Mouse (Mus musculus) CH12.LX (cell line): ENCODE results near the gene Dnmt3l. TPM values are rescaled to one million over a fixed set of nuclear protein-coding genes. Genes with fewer than 3 reads are reported as not detected.
A peak's percentile ranks its signal among the peaks of the same experiment; 100 is the strongest.

Source experiments
- DNase-seq: peaks from one replicate; pipeline ENCODE4 v3.0.0-alpha.2; 2013; ENCODE audit errors: extremely low read depth
- H3K27ac ChIP-seq: 2 replicates; pipeline ENCODE4 v1.5.1; 2012; ENCODE audit warnings: low read depth, mild to moderate bottlenecking, control low read depth, moderate library complexity; ENCODE audit not compliant: insufficient read depth
- H3K27me3 ChIP-seq: replicated peaks from 2 replicates; pipeline ENCODE3; 2012; ENCODE audit warnings: inconsistent platforms
- H3K36me3 ChIP-seq, 2 experiments: replicated peaks in 1 of 2; 2 replicates each; pipeline versions ENCODE3 to v1.6.1; 2012; ENCODE audit warnings: inconsistent platforms in 1 of 2, low read length in 1 of 2, mild to moderate bottlenecking in 1 of 2, mixed read lengths in 1 of 2, moderate library complexity in 1 of 2; ENCODE audit not compliant: control insufficient read depth in 1 of 2, insufficient read depth in 1 of 2
- H3K4me1 ChIP-seq, 2 experiments: 2 replicates each; pipeline ENCODE4 v1.6.1; 2012; ENCODE audit warnings: inconsistent platforms in 1 of 2, moderate library complexity in 1 of 2; ENCODE audit not compliant: insufficient read depth in 2 of 2, control insufficient read depth in 1 of 2
- H3K4me2 ChIP-seq: 2 replicates; pipeline ENCODE4 v1.6.1; 2012; ENCODE audit warnings: low read depth, mild to moderate bottlenecking, control low read depth; ENCODE audit not compliant: poor library complexity, insufficient read depth, severe bottlenecking
- H3K4me3 ChIP-seq, 3 experiments: fragments of 150-350 bp in 1 of 3; sonication (generic) in 1 of 3; replicated peaks in 1 of 3; 2 replicates each; pipeline versions ENCODE3 to v1.5.1; 2011 to 2012; ENCODE audit warnings: low read depth in 2 of 3, low read length in 2 of 3, mild to moderate bottlenecking in 2 of 3, moderate library complexity in 2 of 3, control low read depth in 1 of 3, improper control_type of control experiment in 1 of 3, inconsistent platforms in 1 of 3, mixed read lengths in 1 of 3; ENCODE audit not compliant: poor library complexity in 1 of 3
- H3K79me2 ChIP-seq: replicated peaks from 2 replicates; pipeline ENCODE4 v1.6.1; 2012; ENCODE audit warnings: mild to moderate bottlenecking, moderate library complexity; ENCODE audit not compliant: control insufficient read depth, poor library complexity, insufficient read depth, severe bottlenecking; ENCODE audit errors: extremely low read depth
- H3K9ac ChIP-seq: 2 replicates; pipeline ENCODE4 v1.6.1; 2012; ENCODE audit warnings: low read depth, mild to moderate bottlenecking, control low read depth, moderate library complexity; ENCODE audit not compliant: insufficient read depth
- H3K9me3 ChIP-seq: replicated peaks from 2 replicates; pipeline ENCODE3; 2012; ENCODE audit warnings: low read length, inconsistent platforms, mixed read lengths
- BHLHE40 ChIP-seq: IDR thresholded peaks from 2 replicates; pipeline ENCODE4 v1.6.1; 2011; ENCODE audit warnings: mild to moderate bottlenecking, low read depth, low read length, improper control_type of control experiment
- CHD2 ChIP-seq: IDR thresholded peaks from 2 replicates; pipeline ENCODE4 v1.6.1; 2011; ENCODE audit warnings: low read length, improper control_type of control experiment
- EP300 ChIP-seq: IDR thresholded peaks from 2 replicates; pipeline ENCODE4 v1.6.1; 2011; ENCODE audit warnings: low read length, improper control_type of control experiment
- ETS1 ChIP-seq: conservative IDR thresholded peaks from 2 replicates; pipeline ENCODE4 v1.6.1; 2012; ENCODE audit warnings: low read depth, mild to moderate bottlenecking, inconsistent platforms, low read length, improper control_type of control experiment, moderate library complexity
- HCFC1 ChIP-seq: IDR thresholded peaks from 2 replicates; pipeline ENCODE4 v1.6.1; 2012; ENCODE audit warnings: low read depth, mild to moderate bottlenecking, inconsistent platforms, low read length, improper control_type of control experiment
- IRF4 ChIP-seq: IDR thresholded peaks from 2 replicates; pipeline ENCODE4 v1.6.1; 2014; ENCODE audit warnings: low read depth, mild to moderate bottlenecking, inconsistent platforms, low read length, improper control_type of control experiment
- JUND ChIP-seq: conservative IDR thresholded peaks from 2 replicates; pipeline ENCODE4 v1.6.1; 2011; ENCODE audit warnings: low read depth, low read length, improper control_type of control experiment
- KAT2A ChIP-seq: IDR thresholded peaks from 2 replicates; pipeline ENCODE4 v1.6.1; 2012; ENCODE audit warnings: low read length, improper control_type of control experiment, inconsistent platforms; ENCODE audit not compliant: insufficient replicate concordance
- MAFK ChIP-seq: IDR thresholded peaks from 2 replicates; pipeline ENCODE4 v1.6.1; 2011; ENCODE audit warnings: low read length, improper control_type of control experiment; ENCODE audit not compliant: insufficient replicate concordance
- MAZ ChIP-seq: IDR thresholded peaks from 2 replicates; pipeline ENCODE4 v1.6.1; 2012; ENCODE audit warnings: low read depth, mild to moderate bottlenecking, inconsistent platforms, low read length, improper control_type of control experiment, moderate library complexity
- MEF2A ChIP-seq: IDR thresholded peaks from 2 replicates; pipeline ENCODE4 v1.6.1; 2014; ENCODE audit warnings: low read depth, mild to moderate bottlenecking, inconsistent platforms, low read length, improper control_type of control experiment, borderline replicate concordance
- MXI1 ChIP-seq: IDR thresholded peaks from 2 replicates; pipeline ENCODE4 v1.6.1; 2011; ENCODE audit warnings: mild to moderate bottlenecking, low read depth, low read length, improper control_type of control experiment
- MYC ChIP-seq: IDR thresholded peaks from 2 replicates; pipeline ENCODE4 v1.6.1; 2011; ENCODE audit warnings: low read depth, mild to moderate bottlenecking, improper control_type of control experiment, low read length
- NELFE ChIP-seq: IDR thresholded peaks from 2 replicates; pipeline ENCODE4 v1.6.1; 2011; ENCODE audit warnings: low read depth, low read length, improper control_type of control experiment
- NRF1 ChIP-seq: IDR thresholded peaks from 2 replicates; pipeline ENCODE4 v1.6.1; 2014; ENCODE audit warnings: low read depth, mild to moderate bottlenecking, inconsistent platforms, low read length, improper control_type of control experiment, moderate library complexity
- PAX5 ChIP-seq: IDR thresholded peaks from 2 replicates; pipeline ENCODE4 v1.6.1; 2012; ENCODE audit warnings: low read length, inconsistent platforms, mixed read lengths
- POLR2A ChIP-seq: IDR thresholded peaks from 2 replicates; pipeline ENCODE4 v1.6.1; 2011; ENCODE audit warnings: low read depth, mild to moderate bottlenecking, improper control_type of control experiment, low read length
- POLR2AphosphoS2 ChIP-seq: IDR thresholded peaks from 2 replicates; pipeline ENCODE4 v1.6.1; 2011; ENCODE audit warnings: low read depth, low read length, improper control_type of control experiment
- SMC3 ChIP-seq: IDR thresholded peaks from 2 replicates; pipeline ENCODE4 v1.6.1; 2011; ENCODE audit warnings: low read depth, low read length, improper control_type of control experiment
- TCF12 ChIP-seq: IDR thresholded peaks from 2 replicates; pipeline ENCODE4 v1.6.1; 2014; ENCODE audit warnings: low read depth, mild to moderate bottlenecking, inconsistent platforms, low read length, improper control_type of control experiment
- USF2 ChIP-seq: conservative IDR thresholded peaks from 2 replicates; pipeline ENCODE4 v1.6.1; 2011; ENCODE audit warnings: low read depth, low read length, improper control_type of control experiment
- ZKSCAN1 ChIP-seq: IDR thresholded peaks from 2 replicates; pipeline ENCODE4 v1.6.1; 2012; ENCODE audit warnings: low read depth, inconsistent platforms, low read length, improper control_type of control experiment, borderline replicate concordance
- ZNF384 ChIP-seq: IDR thresholded peaks from 2 replicates; pipeline ENCODE4 v1.6.1; 2012; ENCODE audit warnings: low read depth, low read length, improper control_type of control experiment, inconsistent platforms
- dilution Hi-C: fragments of 300-500 bp; cut with MboI; formaldehyde crosslinking; loops from 2 replicates; pipeline ENCODE4 v1.14.3; 2020; ENCODE audit warnings: low sequenced_read_pairs; ENCODE audit not compliant: extremely low pct_unique_long_range_greater_than_20kb, extremely low pct_ligation_motif_present
- in situ Hi-C: fragments of 300-500 bp; cut with MboI; formaldehyde crosslinking; loops from 3 replicates; pipeline ENCODE4 v1.14.3; 2019; ENCODE audit warnings: low sequenced_read_pairs, low pct_ligation_motif_present, low pct_unique_long_range_greater_than_20kb, mixed read lengths
- polyA plus RNA-seq: library from polyadenylated mRNA; unstranded; fragments of >175 nt; gene quantifications from 2 replicates; pipeline ENCODE4 v1.2.1, GENCODE M21; 2012; ENCODE audit warnings: low read depth; ENCODE audit not compliant: insufficient read length
- total RNA-seq, 2 experiments: library from RNA; depleted of rRNA; stranded (reverse); fragments of 300-350 nt in 1 of 2; fragments of >200 nt in 1 of 2; gene quantifications; 2 replicates each; pipeline ENCODE4 v1.2.3; 2012 to 2014

Gene Dnmt3l
- total and polyA plus RNA-seq, 3 experiments = 0.21 to 0.23 TPM; not detected in 1

GRCm38 (mm10) chr10:78044531-78044930 is 2.8 kb downstream of the Dnmt3l start:
- peaks cover 23% of the 10 kb centered on the region for H3K27me3 ChIP-seq
- dilution Hi-C loops = no loop called here

GRCm38 (mm10) chr10:78046388-78046787 is 4.6 kb downstream of the Dnmt3l start:
- H3K4me2 ChIP-seq = no peak overlapping the region
- TF ChIP-seq EP300 (peak; percentile 60; the same call in 1 of the 2 replicates), TCF12 (peak; percentile 89), MEF2A (peak; percentile 65; the same call in 1 of the 2 replicates), MYC (peak; percentile 15; the same call in 1 of the 2 replicates), IRF4 (peak; percentile 13; the same call in 1 of the 2 replicates), MAZ (no peak), MXI1 (0 out of 2 replicates have a peak, but pooled peaks have one; percentile 51), PAX5 (no peak), BHLHE40 (peak; percentile 73; the same call in 1 of the 2 replicates), ETS1 (peak; percentile 56), CHD2 (peak; percentile 21; the same call in 1 of the 2 replicates)
- TF ChIP-seq, all 38 proteins: peak for 9
- peak overlapping the region; percentile 34 for H3K27ac ChIP-seq
- H3K4me1 ChIP-seq = peaks cover 17 to 65% of the 10 kb centered on the region in 2 experiments
- H3K27me3 ChIP-seq = peaks cover 11% of the 10 kb centered on the region
- dilution Hi-C loops (no loop called here), in situ Hi-C loops (loop anchor here (25.0 kb wide), 1 partner anchor 341 kb away; no protein-coding TSS in a partner anchor)
- no peaks in the 10 kb centered on the region for H3K9me3 ChIP-seq
- no peak overlapping the region for H3K9ac ChIP-seq
- no peak overlapping the region for H3K4me3 ChIP-seq
- no peaks in the 10 kb centered on the region for H3K36me3 ChIP-seq
- no peaks in the 10 kb centered on the region for H3K79me2 ChIP-seq
- peak; percentile 60 for DNase-seq

More at GRCm38 (mm10) chr10:78044531-78044930, 2.8 kb downstream of the Dnmt3l start:
- Histone ChIP-seq H3K9me3 (no peaks in the 10 kb centered on the region), H3K79me2 (no peaks in the 10 kb centered on the region), H3K27ac (no peak overlapping the region), H3K4me2 (no peak overlapping the region), H3K4me3 (no peak overlapping the region), H3K9ac (no peak overlapping the region), H3K4me1 (peaks cover 17 to 65% of the 10 kb centered on the region in 2 experiments), H3K36me3 (no peaks in the 10 kb centered on the region)
- in situ Hi-C loops = loop anchor here (25.0 kb wide), 1 partner anchor 343 kb away; no protein-coding TSS in a partner anchor
- TF ChIP-seq IRF4 (no peak), ZNF384 (no peak), MAFK (no peak), ETS1 (no peak), SMC3 (no peak), TCF12 (no peak), JUND (no peak), HCFC1 (no peak), MEF2A (no peak), NELFE (no peak), PAX5 (no peak), ZKSCAN1 (no peak), POLR2AphosphoS2 (no peak), USF2 (no peak), BHLHE40 (no peak), KAT2A (no peak), POLR2A (no peak), NRF1 (no peak)
- no peak for DNase-seq
